Mouse (Mus musculus) ovary, postnatal 10 days (tissue): ENCODE measurements around the gene Scn2a.

ENCODE experiments used
- DNase-seq: peaks from one replicate; pipeline ENCODE4 v3.0.0; 2022; ENCODE audit warnings: low spot score

Gene Scn2a

DNA sequence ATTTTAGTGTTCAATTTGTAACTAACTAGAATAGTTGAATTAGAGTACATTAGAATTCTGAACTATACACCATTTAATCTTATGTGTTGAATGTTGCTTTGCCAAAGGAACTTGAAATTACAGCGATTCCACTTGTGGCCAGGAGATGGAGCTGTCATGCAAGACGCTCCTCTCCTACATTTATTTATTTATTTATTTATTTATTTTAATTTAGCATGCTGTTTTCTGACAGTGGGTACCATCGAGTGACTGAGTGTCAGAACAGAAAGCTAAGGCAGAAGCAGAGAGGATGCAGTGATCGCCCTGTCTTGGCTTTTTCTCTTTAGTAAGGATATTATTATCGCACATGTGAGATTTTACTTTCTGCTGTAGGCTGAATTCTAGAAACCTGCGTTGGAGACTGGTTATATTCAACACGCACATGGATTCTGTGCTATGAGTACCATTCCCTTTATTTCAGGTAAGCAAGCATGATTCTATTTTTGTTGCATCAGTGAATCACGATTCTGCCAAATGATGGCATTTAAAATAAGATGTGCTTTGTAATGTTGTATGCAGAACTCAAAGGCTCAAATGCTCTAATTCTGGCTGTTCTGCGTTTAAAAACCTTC lies at the start of gene Scn2a:
Gene Scn2a (plus strand): TSS at position 216 of the 611 bp plus-strand sequence.
- DNase-seq = no peak

DNA sequence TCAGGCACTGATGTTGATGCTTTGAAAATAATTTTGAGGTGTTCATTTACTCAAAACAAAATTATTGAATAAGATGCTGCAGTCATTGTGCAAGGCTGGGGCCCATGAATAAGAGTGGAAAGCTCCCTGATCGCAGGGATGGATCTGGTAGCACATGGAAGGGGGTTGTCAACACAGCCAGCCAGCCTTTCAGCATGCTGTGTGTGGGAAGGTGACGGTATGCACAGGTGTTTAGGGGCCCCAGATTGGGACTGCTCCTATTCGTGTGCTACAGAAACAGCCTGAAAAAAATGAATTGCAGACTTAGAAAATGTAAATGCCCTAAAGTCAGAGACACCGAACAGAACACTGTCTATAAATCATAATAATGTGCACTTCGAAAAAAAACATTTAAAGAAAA lies 32.9 kb upstream of the Scn2a start:
- no peak for DNase-seq

DNA sequence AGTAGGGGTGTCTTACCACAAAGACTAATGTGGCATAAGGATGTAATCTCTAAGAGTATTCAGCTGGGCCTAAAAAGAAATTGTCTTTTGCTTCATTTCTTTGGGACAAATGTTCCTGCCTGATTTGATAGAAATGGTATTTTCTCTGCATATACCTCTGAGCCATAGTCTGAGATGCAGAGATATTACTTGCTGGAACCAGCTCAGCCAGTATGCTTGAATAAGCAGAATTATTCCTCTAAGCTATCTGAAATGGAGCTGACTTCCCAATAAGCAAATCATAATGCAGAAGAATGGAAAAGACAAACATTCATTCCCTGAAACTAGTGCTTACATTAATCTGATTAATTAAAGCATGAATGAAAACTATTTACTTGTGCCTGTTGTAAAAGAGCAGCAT lies 12.8 kb upstream of the Scn2a start:
- DNase-seq = no peak

DNA sequence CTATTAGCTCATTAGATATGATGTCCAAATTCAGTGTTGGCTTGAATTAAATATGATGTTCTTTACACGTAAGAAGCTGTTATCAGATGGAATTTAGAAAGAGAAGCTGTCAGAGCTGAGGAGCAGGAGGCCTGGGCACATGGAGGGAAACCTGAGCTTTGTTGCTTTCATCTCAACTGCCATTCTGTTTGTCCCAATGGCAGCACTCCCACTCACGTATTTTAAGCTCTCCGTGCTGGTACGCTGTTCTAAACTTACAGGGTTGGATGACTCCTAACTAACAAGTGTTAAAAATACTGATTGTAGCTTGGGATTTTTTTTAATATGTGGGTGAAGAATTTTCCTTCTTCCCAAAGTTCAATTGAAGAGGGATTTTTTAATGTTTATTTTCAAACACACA lies 8.7 kb upstream of the Scn2a start:
- DNase-seq = no peak

DNA sequence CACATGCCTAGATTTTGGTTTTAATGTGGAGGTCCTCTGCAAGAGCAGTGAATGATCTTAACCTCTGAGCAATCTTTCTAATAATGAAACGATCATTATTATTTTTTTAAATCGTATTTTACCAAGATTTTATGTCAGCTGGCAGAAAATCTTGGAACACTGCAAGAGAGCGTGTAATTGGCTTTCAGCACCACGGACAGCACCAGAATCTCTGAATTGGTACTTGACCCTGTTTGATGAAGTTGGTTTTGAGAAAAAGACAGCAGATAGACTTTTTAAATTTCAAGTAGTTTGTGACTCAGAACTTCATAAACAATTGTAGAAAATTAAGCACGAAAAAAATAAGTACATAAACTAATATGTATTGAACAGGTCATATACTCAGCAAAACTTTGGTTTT lies 790 bp upstream of the Scn2a start:
- DNase-seq = peak; percentile 4

DNA sequence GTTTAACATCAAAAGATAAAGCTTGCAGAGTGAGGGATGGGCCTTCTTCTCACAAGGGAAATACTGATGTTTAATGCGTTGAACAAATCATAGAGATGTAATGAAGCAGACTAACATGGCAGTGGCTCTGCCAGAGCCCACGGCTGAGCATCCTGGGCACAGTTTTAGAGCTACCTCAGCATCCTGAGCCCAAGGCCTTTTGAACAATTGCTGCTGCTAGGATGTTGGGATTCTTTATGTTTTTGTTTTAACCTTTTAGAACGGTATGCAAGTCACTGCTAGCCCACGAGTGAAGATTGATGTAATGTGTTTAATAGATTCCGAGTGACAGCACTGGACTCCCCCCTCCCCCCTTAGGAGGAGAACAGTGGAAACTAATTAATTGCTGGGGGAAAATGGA lies 683 bp downstream of the Scn2a start:
- DNase-seq = no peak

DNA sequence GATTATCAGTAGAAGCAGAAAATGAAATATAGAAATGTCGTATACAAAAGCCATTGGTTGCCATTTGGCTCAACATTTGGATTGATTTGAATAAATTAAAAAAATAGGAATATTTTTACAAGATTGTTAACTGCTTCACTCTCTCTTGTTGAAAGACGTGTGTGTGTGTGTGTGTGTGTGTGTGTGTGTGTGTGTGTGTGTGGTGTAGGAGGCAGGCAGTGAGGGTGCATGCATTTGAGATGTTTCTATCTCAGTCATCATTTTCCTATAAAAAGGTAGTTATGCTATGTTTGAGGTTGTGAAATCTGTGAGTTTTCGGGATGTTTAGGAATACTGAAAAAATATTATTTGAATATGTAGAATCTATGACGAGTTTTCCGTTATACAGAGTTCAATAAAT lies 1.3 kb downstream of the Scn2a start:
- DNase-seq = no peak

DNA sequence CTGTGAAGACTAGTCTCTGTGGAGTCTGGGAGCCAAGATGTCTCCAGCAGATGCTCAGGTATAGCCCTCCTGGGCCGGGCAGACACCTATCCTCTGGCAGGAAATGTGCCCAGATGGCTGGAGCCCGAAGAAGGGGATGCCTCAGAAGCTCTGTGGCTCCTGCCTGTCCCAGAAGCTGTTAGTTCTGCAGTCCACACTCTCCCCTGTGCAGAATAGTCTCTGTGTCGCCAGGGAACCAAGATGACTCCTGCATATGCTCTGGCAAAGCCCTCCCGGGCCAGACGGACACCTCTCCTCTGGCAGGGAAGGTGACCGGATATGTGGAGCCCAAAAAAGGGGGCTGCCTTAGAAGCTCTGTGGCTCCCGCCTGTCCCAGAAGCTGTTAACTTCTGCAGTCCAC lies 32.1 kb downstream of the Scn2a start:
- DNase-seq = no peak

DNA sequence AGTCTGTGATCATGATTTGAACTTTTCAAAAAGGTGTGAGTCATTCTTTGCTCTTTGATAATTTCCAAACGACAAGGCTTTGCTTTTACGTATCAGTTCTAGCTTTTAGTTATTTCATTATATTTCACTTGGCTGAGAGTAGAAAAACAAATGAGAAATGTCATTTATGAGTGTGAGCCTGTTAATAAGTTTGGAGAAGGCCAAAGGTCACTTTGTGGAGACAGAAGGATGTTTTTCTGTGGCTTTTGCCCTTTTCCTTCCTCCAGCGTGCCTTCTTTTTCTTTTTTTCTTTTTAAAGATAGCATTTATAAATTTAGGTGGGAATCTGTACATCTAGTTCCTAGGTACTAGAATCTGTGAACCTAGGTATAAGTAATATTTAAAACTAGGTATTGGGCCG lies 36.5 kb downstream of the Scn2a start:
- no peak for DNase-seq

DNA sequence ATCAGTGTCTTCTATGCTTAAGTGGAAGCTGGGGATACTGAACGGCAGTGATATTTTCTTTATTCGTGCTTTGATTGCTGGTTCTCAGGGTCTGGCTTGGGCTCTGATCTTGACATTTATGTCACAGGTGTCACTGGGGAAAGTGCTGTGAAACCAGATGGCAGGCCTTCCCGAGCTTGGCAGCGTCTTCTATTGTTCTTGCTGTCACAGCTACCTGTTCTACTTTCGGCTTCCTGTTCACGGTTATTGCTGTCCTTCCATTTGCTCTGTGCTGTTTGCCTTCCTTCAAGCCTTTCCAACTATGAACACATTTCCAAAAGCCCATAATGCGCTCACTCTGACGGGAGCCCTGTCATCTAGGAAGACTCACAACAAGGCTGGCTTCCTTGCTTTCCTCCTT lies 37.9 kb downstream of the Scn2a start:
- no peak for DNase-seq

DNA sequence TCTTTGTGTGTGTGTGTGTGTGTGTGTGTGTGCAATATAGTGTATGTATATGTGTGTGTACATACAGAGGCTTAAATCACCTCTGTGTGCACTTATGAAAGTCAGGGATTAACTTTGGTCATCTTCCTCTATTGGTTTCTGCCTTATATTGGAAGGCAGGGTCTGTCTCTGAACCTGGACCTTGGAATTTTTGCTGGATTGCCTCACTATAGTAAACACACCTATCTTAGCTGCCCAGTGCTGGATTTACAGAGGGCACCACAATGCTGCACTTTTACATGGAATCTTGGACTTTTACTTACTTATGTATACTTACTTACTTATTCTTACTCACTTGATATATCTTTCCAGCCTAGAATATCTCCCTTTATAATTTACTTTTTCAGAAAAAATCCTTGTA lies 43.3 kb downstream of the Scn2a start:
- no peak for DNase-seq

DNA sequence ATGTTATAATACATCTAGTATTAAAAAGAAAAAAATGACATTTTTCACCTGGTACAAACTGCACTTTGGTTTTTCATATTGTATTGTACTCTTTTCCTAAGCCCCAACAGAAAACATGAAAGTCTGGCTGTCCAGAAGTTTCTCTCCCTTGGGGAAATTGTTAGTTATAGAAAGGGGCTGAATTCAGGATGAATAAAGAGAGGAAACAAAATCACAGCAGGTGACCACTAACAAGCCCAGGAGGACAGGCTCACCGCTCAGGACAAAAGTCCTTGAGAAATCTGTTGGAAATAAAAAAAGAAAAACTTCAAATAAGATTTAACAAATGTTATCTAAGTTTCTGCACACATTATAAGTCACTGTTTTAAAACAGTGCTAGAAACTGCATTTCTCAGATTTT lies 43.9 kb downstream of the Scn2a start:
- DNase-seq = no peak

DNA sequence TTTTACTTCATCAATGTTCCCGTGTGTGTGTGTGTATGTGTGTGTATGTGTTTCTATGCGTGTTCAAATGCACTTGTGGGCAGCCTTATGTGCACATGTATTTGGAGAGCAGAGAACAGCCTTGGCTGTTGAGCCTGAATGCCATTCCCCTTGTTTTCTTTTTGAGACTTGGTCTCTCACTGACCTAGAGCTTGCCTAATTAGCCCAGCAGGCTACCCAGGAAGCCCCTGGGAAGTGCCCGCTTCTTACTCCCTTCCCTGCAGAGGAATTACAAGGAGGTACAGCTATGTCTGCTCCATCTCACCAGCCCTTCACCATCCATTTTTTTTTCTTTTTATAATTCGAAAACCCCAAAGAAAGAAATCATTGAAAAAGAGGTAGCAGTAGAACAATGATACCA lies 44.6 kb downstream of the Scn2a start:
- DNase-seq = no peak

DNA sequence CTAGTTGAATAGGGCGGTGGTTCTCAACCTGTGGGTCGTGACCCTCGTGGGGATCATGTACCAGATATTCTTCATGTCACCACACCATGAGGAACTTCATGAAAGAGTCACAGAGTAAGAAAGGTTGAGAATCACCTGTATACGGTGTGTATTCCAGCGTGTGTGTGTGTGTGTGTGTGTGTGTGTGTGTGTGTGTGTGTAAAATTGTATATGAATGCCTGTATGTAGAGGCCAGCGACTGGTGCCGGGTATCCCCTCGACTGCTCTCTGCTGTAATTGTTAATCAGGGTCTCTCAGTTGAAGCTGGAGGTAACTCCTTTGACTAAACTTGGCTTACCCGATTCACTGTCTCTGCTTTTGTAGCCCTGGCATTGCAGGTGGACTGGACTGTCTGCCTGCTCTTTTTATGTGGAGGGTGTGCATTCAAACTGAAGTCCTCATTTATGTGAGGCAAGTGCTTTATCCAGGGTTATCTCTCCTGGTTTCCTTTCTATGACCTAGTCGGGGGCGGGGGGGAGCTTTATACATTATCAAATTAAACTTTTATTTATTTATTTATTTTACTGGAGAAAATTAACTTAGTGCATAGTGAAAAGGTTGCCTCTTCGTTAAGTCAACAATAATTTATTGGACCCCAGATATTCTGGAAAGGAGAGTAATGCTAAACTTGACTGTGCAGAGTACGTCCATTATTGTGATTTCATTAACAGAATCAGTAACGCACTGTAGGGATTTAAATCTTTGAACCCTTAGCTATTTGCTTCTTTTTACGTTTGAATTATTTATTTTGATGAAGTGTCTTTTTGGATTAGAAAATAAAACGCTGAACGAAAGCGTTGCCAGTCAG lies 47.2 kb downstream of the Scn2a start:
- DNase-seq = no peak

DNA sequence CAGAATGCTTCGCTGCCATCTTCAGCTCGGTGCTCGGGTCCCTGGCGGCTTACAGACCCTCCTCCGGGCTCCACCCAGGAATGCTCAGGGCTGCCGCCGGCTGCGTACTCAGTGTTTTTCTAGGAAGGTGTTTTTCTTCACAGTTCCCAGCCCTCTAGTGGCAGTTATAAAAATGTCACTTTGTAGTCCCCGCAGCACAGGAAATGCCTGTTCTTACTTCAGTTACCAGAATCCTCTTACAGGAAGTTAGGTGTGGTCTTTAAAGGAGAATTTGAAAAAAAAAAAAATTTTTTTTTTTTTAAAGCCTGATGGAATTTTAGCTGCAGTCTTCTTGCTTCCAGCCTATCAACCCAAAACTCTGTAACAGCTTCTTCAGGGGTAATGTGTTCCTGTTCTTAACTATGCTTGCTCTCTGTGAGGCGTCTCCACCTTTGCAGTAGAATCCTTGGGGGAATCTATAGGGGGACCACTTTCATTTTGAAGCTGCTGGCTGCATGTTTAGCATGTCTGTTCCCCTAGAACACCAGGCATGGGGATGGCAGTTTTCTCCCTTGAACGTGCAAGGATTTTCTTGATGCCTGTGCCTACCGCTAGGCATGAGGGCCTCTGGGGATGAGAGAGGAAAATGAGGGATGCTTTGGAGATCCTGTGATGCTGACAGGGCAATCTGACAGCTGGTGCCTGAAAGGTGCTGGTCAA lies 48.0 kb downstream of the Scn2a start:
- peak; percentile 13 for DNase-seq

DNA sequence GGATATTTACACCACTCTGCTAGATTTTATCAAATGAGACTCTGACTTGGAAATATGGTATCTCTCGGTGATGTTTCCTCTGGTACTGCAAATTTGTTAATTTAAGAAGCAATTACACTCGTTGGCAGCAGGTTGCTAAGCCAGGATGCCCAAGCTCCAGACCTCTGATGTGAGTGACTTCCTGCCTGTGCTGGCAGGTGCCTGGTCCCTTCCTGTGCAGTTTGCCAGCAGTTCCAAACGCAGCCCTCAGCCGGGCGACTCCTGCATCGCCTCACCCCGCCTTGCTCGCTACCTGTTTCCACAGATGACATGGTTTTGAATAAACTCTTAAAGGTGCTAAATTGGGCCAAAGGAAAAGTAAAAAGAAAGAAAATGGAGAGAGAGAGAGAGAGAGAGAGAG lies 49.0 kb downstream of the Scn2a start:
- DNase-seq = no peak

DNA sequence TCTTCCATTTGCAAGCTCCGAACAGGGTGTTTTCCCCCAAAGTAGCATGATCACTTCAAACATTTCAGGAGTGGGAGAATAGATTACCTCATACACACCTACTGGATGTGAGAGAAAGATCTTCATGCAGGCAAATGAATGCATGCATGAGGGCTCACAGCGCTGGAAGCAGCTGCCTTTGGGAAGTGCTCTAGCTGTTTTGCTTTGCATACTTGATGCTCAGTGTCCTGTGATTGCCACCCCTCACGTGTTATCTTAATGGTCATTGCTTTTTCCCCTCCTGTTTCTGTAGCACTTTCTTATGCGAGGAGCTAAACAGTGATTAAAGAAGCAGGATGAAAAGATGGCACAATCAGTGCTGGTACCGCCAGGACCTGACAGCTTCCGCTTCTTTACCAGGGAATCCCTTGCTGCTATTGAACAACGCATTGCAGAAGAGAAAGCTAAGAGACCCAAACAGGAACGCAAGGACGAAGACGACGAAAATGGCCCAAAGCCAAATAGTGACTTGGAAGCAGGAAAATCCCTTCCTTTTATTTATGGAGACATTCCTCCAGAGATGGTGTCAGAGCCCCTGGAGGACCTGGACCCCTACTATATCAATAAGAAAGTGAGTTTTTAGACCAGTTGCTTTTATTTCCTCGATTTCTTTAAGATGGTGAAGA lies 49.7 kb downstream of the Scn2a start:
- no peak for DNase-seq

DNA sequence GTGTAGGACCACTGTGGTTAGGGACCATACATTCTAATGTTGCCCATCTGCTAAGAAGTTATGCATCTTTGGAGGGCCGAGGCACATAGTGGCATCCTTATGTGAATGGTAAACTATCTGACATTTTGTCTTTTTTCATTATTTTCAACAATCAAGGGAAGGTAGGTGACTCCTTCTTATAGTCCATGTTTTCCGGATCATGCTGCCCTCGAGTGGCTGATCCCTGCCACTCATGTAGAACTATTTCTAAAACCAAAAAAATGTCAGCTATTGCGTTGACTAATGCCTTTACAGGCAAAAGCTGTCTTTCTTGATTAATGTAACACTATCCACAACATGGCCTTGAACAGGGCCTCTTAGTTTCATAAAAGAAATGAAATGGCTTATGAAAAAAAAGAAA lies 59.0 kb downstream of the Scn2a start:
- DNase-seq = no peak

DNA sequence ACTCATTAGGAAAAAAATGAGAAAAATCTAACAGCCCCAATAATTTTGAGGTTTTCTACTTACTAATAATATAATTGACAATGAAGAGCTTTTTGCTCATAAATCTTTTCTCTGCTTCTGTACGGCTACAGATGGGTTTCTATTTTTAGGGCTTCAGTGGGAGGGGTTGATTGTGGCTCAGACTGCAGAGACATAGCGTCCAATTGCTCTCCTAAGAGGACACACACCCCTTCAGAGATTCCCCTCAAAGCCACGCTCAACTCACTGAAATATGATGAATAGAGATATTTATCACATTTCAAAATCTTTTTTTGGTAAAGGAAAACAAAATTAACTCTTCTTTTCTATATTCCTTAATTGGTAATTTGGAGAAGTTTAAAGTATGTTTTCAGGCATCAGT lies 64.6 kb downstream of the Scn2a start:
- DNase-seq = no peak

DNA sequence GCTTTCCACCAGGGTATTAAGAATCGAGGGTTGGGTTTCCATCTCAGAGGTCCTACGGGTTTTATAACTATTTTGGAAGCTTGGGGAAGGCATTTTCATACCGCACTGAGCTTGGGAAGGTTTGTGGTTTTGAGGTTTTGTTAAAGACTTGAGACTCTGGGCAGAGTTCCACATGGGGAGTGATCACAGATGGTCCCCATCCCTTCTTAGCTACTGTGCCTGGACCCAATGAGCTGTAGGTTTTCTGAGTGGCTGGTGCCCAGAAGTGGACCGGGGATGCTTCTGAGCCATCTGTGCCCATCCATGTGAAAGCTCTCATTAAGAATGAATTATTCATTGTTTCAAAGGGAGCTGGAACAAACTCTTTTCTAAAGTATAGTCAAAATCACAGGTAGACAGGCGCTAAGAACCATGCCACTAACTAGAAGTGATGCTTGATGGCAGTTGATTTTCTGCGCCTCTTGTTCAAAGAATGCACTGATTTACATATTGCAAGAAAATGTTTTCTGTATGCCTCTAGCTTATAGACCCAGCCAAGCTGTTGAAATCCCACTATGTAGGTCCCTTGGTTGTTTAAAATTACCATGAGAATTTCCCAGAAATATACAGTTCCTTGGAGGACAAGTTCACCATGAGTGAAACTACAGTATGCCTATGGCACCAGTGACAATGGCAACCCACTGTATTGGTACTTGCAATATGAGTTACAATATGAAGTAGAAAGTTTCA lies 70.0 kb downstream of the Scn2a start:
- DNase-seq = no peak

DNA sequence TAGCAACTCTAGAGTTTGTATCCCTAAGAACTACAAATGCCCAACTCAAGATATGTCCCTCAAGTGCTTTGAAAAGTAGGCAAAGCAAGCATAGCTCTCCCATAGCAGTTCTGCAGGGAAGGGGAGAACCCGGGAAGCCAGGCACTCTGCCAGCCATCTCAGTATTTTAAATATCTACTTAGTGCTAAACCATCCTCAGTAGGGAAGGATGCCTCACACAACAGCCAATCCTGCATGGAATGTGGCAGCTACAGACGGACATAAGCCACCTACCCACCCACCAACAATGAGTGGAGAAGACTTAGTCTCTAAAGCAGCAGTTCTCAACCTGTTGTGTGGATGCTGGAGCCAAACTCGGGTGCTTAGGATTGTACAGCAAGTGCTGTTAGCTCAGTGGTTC lies 73.9 kb downstream of the Scn2a start:
- DNase-seq = no peak

DNA sequence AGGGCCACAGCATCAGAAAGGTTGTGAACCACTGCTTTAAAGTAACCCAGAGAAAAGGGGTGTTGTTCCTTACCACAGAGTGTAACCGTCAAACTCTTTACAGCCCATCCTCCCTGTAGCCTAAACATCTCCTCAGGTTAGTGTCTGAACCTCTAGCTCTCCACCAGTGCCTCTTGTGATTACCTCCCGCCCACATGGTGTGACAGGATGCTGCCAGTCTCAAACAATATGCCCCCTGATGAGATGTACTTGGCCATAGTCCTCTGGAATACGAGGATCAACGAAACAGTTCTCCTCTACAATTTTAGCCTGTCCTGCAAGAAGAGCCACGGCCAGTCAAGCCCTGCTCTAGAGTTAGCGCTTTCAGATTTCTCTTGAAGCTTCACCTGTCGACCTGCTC lies 74.5 kb downstream of the Scn2a start:
- DNase-seq = no peak
